In genomic region chr3:51341268-51342081, GRCm38 (mm10) we compare ENCODE assay signal across 8 mouse cellular contexts. TPM values are rescaled to one million over a fixed set of nuclear protein-coding genes. Genes with fewer than 3 reads are reported as not detected.
DNase-seq lines count a peak whose midpoint lies in the region; ATAC-seq and TF ChIP-seq lines count a peak whose summit lies in the region.

No protein-coding gene starts in this region.

- WGBS in embryonic facial prominence, embryonic 12.5 days = under 1% methylated on average over 67 of the region's 86 CpGs
- WGBS in heart, adult 2 months = 1% methylated on average over 81 of the region's 86 CpGs
- under 1% methylated on average over 86 of the region's 86 CpGs for WGBS in kidney, adult 2 months
- under 1% methylated on average over 52 of the region's 86 CpGs for WGBS in limb, embryonic 14.5 days
- under 1% methylated on average over 82 of the region's 86 CpGs for WGBS in midbrain, embryonic 15.5 days
- under 1% methylated on average over 85 of the region's 86 CpGs for WGBS in spleen, adult 2 months

- no peaks in the 10 kb centered on the region for H3K9me3 ChIP-seq in embryonic facial prominence, embryonic 12.5 days
- no peaks in the 10 kb centered on the region for H3K9me3 ChIP-seq in limb, embryonic 14.5 days (ENCODE audit: control insufficient read depth, low read length)
- no peaks in the 10 kb centered on the region for H3K9me3 ChIP-seq in midbrain, embryonic 15.5 days

- DNase-seq in layer of hippocampus, adult 11-12 months (ENCODE audit: low spot score) = peak; percentile 81
- DNase-seq in layer of hippocampus, adult 9-10 months (ENCODE audit: low spot score) = no peak
- peak; percentile 93 to 95 for DNase-seq in heart, adult 2 months
- DNase-seq in kidney, adult 2 months = peak; percentile 94
- DNase-seq in limb, embryonic 14.5 days (ENCODE audit: low spot score) = peak; percentile 82
- peak in 1 of 2 experiments; percentile 80 for DNase-seq in spleen, adult 2 months (ENCODE audit: low read depth in 1 of 2, low spot score in 2 of 2)

- H3K27me3 ChIP-seq in embryonic facial prominence, embryonic 12.5 days = no peaks in the 10 kb centered on the region
- no peaks in the 10 kb centered on the region for H3K27me3 ChIP-seq in heart, adult 2 months (ENCODE audit: control insufficient read depth, insufficient read depth, low read length)
- no peaks in the 10 kb centered on the region for H3K27me3 ChIP-seq in kidney, adult 2 months (replicated peaks; ENCODE audit: control insufficient read depth, insufficient read depth, low read length)
- no peaks in the 10 kb centered on the region for H3K27me3 ChIP-seq in limb, embryonic 14.5 days (ENCODE audit: control insufficient read depth, insufficient read depth, low read length)
- H3K27me3 ChIP-seq in midbrain, embryonic 15.5 days (replicated peaks) = no peaks in the 10 kb centered on the region
- H3K27me3 ChIP-seq in spleen, adult 2 months (ENCODE audit: control insufficient read depth, insufficient read depth, low read length) = no peaks in the 10 kb centered on the region

- H3K9ac ChIP-seq in embryonic facial prominence, embryonic 12.5 days = peak overlapping the region; percentile 88
- H3K9ac ChIP-seq in heart, adult 2 months (ENCODE audit: low read depth, low read length) = peak overlapping the region; percentile 95
- H3K9ac ChIP-seq in limb, embryonic 14.5 days (ENCODE audit: low read depth, low read length, severe bottlenecking) = peak overlapping the region; percentile 86
- H3K9ac ChIP-seq in midbrain, embryonic 15.5 days = peak overlapping the region; percentile 59

- H3K79me2 ChIP-seq in heart, adult 2 months (replicated peaks; ENCODE audit: control insufficient read depth, insufficient read depth, low read length) = peaks cover 2% of the 10 kb centered on the region

- no peaks in the 10 kb centered on the region; the same call in 1 of the 2 replicates for H3K4me1 ChIP-seq in embryonic facial prominence, embryonic 12.5 days
- peaks cover 2% of the 10 kb centered on the region for H3K4me1 ChIP-seq in heart, adult 2 months (ENCODE audit: control insufficient read depth, insufficient read depth, low read length)
- H3K4me1 ChIP-seq in kidney, adult 2 months (ENCODE audit: control insufficient read depth, insufficient read depth, low read length) = no peaks in the 10 kb centered on the region
- H3K4me1 ChIP-seq in limb, embryonic 14.5 days (ENCODE audit: control insufficient read depth, insufficient read depth, low read length) = 0 out of 2 replicates have a peak, but pooled peaks cover 2% of the 10 kb centered on the region
- H3K4me1 ChIP-seq in midbrain, embryonic 15.5 days = peaks cover 22% of the 10 kb centered on the region
- H3K4me1 ChIP-seq in spleen, adult 2 months (ENCODE audit: control insufficient read depth, insufficient read depth, insufficient read length) = no peaks in the 10 kb centered on the region; the same call in 1 of the 2 replicates

- intact Hi-C loops in heart, adult 2 months (cut with DNase I) = no loop called here

- ATAC-seq in embryonic facial prominence, embryonic 12.5 days (ENCODE audit: insufficient number of reproducible peaks, insufficient read depth, low FRiP score, low TSS enrichment) = peak; percentile 82
- ATAC-seq in limb, embryonic 14.5 days (ENCODE audit: low FRiP score, low read depth) = peak; percentile 87
- ATAC-seq in midbrain, embryonic 15.5 days (replicated peaks) = peak; percentile 81

- no peak for TF ChIP-seq CTCF in heart, adult 2 months (IDR thresholded peaks at IDR 0.05)
- no peak for TF ChIP-seq CTCF in kidney, adult 2 months (conservative IDR thresholded peaks at IDR 0.05; ENCODE audit: insufficient read depth, insufficient read length, low read depth, low read length)
- TF ChIP-seq CTCF in spleen, adult 2 months (IDR thresholded peaks at IDR 0.05; ENCODE audit: extremely low read depth, insufficient read depth, insufficient read length, insufficient replicate concordance) = no peak

- peak overlapping the region; percentile 93 for H3K4me3 ChIP-seq in embryonic facial prominence, embryonic 12.5 days
- peak overlapping the region; percentile 90 for H3K4me3 ChIP-seq in heart, adult 2 months
- peak overlapping the region; percentile 98 for H3K4me3 ChIP-seq in kidney, adult 2 months (ENCODE audit: insufficient read depth, low read depth, low read length)
- peak overlapping the region; percentile 95 for H3K4me3 ChIP-seq in limb, embryonic 14.5 days (replicated peaks; ENCODE audit: low read length)
- peak overlapping the region; percentile 88 for H3K4me3 ChIP-seq in midbrain, embryonic 15.5 days
- H3K4me3 ChIP-seq in spleen, adult 2 months (ENCODE audit: extremely low read depth, insufficient read depth, insufficient read length) = peak overlapping the region; percentile 96

- H3K27ac ChIP-seq in embryonic facial prominence, embryonic 12.5 days = peak overlapping the region; percentile 97
- H3K27ac ChIP-seq in heart, adult 2 months = peak overlapping the region; percentile 100
- H3K27ac ChIP-seq in kidney, adult 2 months (ENCODE audit: insufficient read depth, low read depth, low read length) = peak overlapping the region; percentile 88
- H3K27ac ChIP-seq in limb, embryonic 14.5 days (replicated peaks; ENCODE audit: low read depth, low read length) = peak overlapping the region; percentile 94
- H3K27ac ChIP-seq in midbrain, embryonic 15.5 days = peak overlapping the region; percentile 93
- H3K27ac ChIP-seq in spleen, adult 2 months (ENCODE audit: insufficient read depth, low read length) = peak overlapping the region; percentile 96

- peak; percentile 65 for TF ChIP-seq POLR2A in heart, adult 2 months (IDR thresholded peaks at IDR 0.05; ENCODE audit: insufficient read depth, low read depth, low read length)
- no peak for TF ChIP-seq POLR2A in kidney, adult 2 months (IDR thresholded peaks at IDR 0.05; ENCODE audit: low read depth, low read length)
- peak; percentile 53; the same call in 1 of the 2 replicates for TF ChIP-seq POLR2A in limb, embryonic 14.5 days (IDR thresholded peaks at IDR 0.05; ENCODE audit: borderline replicate concordance, extremely low read depth, insufficient read depth, insufficient read length)
- TF ChIP-seq POLR2A in spleen, adult 2 months (IDR thresholded peaks at IDR 0.05; ENCODE audit: low read depth, low read length) = no peak

- H3K36me3 ChIP-seq in embryonic facial prominence, embryonic 12.5 days = no peaks in the 10 kb centered on the region
- no peaks in the 10 kb centered on the region; the same call in 1 of the 2 replicates for H3K36me3 ChIP-seq in heart, adult 2 months (ENCODE audit: control insufficient read depth, insufficient read depth, low read length)
- no peaks in the 10 kb centered on the region for H3K36me3 ChIP-seq in kidney, adult 2 months (ENCODE audit: control insufficient read depth, insufficient read depth, low read length)
- H3K36me3 ChIP-seq in limb, embryonic 14.5 days (ENCODE audit: control insufficient read depth, insufficient read depth, low read length) = no peaks in the 10 kb centered on the region
- no peaks in the 10 kb centered on the region for H3K36me3 ChIP-seq in midbrain, embryonic 15.5 days (replicated peaks)
- H3K36me3 ChIP-seq in spleen, adult 2 months (ENCODE audit: control insufficient read depth, insufficient read depth, low read length) = no peaks in the 10 kb centered on the region

- H3K4me2 ChIP-seq in embryonic facial prominence, embryonic 12.5 days (replicated peaks) = peak overlapping the region; percentile 86
- peak overlapping the region; percentile 88 for H3K4me2 ChIP-seq in limb, embryonic 14.5 days (replicated peaks; ENCODE audit: low read depth, low read length, severe bottlenecking)
- H3K4me2 ChIP-seq in midbrain, embryonic 15.5 days = peak overlapping the region; percentile 84

- TF ChIP-seq EP300 in heart, adult 2 months (IDR thresholded peaks at IDR 0.05; ENCODE audit: insufficient read depth, low read depth, low read length) = no peak

RNA-seq across cellular contexts. Expression of gene Elf2, which starts 1.0 kb away (rescaled TPM):
- 48.2 and 54.8 TPM in 2 replicates for polyA plus RNA-seq in embryonic facial prominence, embryonic 12.5 days (2016; fragmentation: Nextera tagmentation; extraction: Ambion mirVana)
- total RNA-seq in heart, adult 2 months (2021) = 10 to 100 TPM; 55.7 to 56.9 TPM
- 25.6 and 38.1 TPM in 2 replicates for polyA plus RNA-seq in heart, adult 2 months (2012; rRNA removed)
- 23.5 and 28.1 TPM in 2 replicates for polyA plus RNA-seq in kidney, adult 2 months (2012; rRNA removed)
- 60.8 and 61.4 TPM in 2 replicates for polyA plus RNA-seq in limb, embryonic 14.5 days (2012; rRNA removed)
- polyA plus RNA-seq in limb, embryonic 14.5 days (2014; fragmentation: Nextera tagmentation; extraction: Ambion mirVana) = 59.3 and 64.0 TPM in 2 replicates
- 39.6 and 44.9 TPM in 2 replicates for polyA plus RNA-seq in midbrain, embryonic 15.5 days (2015; fragmentation: Nextera tagmentation; extraction: Ambion mirVana)
- 36.6 and 45.7 TPM in 2 replicates for polyA plus RNA-seq in spleen, adult 2 months (2012; rRNA removed)

RNA-seq across cellular contexts. Expression of gene Mgarp, which starts 55.1 kb away (rescaled TPM):
- 8.6 and 12.6 TPM in 2 replicates for polyA plus RNA-seq in embryonic facial prominence, embryonic 12.5 days (2016; fragmentation: Nextera tagmentation; extraction: Ambion mirVana)
- under 1 TPM in 1 of 2 experiments, not detected in 1; 0.70 TPM for total RNA-seq in heart, adult 2 months (2021)
- 0.12 and 0.41 TPM in 2 replicates for polyA plus RNA-seq in heart, adult 2 months (2012; rRNA removed)
- polyA plus RNA-seq in kidney, adult 2 months (2012; rRNA removed) = 0.80 TPM in 1 of 2 replicates, not detected in the other
- 3.1 TPM in 2 replicates for polyA plus RNA-seq in limb, embryonic 14.5 days (2012; rRNA removed)
- 4.0 and 4.9 TPM in 2 replicates for polyA plus RNA-seq in limb, embryonic 14.5 days (2014; fragmentation: Nextera tagmentation; extraction: Ambion mirVana)
- polyA plus RNA-seq in midbrain, embryonic 15.5 days (2015; fragmentation: Nextera tagmentation; extraction: Ambion mirVana) = 1.0 and 2.1 TPM in 2 replicates
- polyA plus RNA-seq in spleen, adult 2 months (2012; rRNA removed) = 0.36 TPM in 2 replicates

Comparison
In these comparisons a context has a peak if more than half of its experiments do, and no peak if none do; other contexts are left out.
1. POLR2A ChIP-seq: peak in heart, adult 2 months (single experiment) and limb, embryonic 14.5 days (single experiment); none in kidney, adult 2 months (single experiment) and spleen, adult 2 months (single experiment).
2. Peak in every context shown above with its lines, with median percentiles within 50 percentile points of each other: ATAC-seq, H3K27ac ChIP-seq, H3K4me2 ChIP-seq, H3K4me3 ChIP-seq and H3K9ac ChIP-seq.